Mouse (Mus musculus) urinary bladder, postnatal 25 days (tissue): ENCODE results near the gene Sec16a.
A peak's percentile ranks its signal among the peaks of the same experiment; 100 is the strongest.

ENCODE experiments used
- DNase-seq: peaks from one replicate; pipeline ENCODE4 v3.0.0; 2022; ENCODE audit warnings: low spot score

The Sec16a gene

GRCm38 (mm10) chr2:26474789-26475504, 29.9 kb upstream of the Sec16a start:
- no peak for DNase-seq

- DNase-seq = no peak
Measured at GRCm38 (mm10) chr2:26472312-26473090, 27.5 kb upstream of the Sec16a start.

DNA sequence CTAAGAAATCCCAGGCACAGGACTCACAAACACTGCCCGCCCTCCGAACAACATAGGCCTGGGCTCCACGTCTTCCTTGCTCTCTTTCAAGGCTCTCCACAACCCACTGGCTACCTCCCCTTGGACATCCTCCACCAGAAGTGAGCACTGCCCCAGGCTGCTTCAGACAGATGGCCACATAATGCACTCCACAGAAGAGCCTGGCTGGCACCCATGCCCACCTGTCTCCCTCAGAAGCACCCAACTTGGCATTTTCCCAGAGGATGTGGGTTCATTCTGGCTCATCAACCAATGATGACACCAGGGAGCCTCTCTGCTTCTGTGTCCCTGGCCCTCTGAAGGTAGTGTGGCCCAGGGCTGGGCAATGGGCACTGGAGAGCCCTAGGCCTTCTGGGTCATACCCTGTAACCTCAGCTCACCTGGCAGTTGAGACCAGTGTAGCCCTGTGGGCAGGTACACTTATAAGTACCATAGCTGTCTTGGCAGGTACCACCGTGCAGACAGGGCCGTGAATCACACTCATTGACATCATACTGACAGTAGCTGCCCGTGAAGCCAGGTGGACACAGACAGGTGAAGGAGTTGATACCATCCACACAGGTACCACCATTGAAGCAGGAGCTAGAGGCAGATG, 26.8 kb upstream of the Sec16a start:
- no peak for DNase-seq

- no peak for DNase-seq
Measured at GRCm38 (mm10) chr2:26470967-26471366, 26.0 kb upstream of the Sec16a start.

DNA sequence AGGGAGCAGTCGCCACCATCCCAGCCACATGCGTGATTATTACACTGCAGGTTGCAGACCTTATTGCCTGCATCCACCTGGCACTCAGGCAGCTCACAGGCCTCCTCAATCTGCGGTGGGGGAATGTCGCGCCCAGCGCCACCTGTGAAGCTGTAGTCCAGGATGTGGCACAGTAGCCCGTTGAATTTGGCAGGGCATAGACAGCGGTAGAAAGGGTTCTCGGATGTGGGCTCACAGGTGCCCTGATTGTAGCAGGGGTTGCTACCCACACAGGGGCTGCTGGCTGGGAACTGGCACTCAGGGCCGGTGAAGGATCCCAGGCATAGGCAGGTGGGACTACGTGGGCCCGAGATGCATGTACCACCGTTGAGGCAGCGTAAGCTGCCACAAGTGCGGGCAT, 23.4 kb upstream of the Sec16a start:
- DNase-seq = no peak

DNA sequence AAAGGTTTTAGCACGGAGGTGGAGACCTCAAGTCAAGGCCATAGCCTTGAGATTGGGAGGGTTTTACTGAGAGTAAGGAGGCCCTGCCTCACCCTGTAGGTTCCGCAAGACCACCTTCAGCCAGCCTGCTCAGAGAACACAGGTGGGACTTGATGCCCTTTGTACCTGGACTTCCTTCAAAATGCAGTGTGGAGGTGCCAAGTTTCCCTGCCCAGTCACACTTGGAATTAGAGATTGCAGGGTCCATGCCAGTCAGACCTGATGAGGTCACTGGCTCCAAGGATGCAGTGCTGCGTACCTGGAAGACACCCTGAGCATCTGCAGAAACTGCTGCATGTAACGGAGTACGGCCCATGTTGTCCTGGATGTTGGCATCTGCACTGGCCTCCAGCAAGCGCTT, 18.4 kb upstream of the Sec16a start:
- no peak for DNase-seq

GRCm38 (mm10) chr2:26462980-26463379, 18.0 kb upstream of the Sec16a start:
- no peak for DNase-seq

DNA sequence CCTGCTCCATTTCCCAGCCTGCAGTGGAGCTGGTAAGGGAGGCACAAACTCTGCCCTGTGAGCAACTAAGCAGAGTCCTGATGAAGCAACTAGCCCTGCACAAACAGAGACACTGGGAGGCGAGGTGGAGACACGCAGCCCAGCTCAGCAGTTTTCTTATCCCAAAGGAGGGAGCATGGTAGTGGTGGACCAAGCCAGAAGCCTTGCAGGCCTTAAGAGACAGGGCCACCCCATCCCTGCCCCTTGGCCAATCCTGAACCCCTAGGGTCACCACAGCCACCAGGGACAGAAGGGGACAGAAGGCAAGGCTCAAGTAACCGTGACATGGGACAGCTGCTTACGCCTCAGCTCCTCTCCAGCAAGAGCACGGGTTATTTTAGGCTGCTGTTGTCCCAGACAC, 16.7 kb upstream of the Sec16a start:
- no peak for DNase-seq

- DNase-seq = no peak
Measured at GRCm38 (mm10) chr2:26460837-26461236, 15.8 kb upstream of the Sec16a start.

- DNase-seq = no peak
Measured at GRCm38 (mm10) chr2:26460097-26460646, 15.2 kb upstream of the Sec16a start.

- DNase-seq = no peak
Measured at GRCm38 (mm10) chr2:26459478-26459877, 14.5 kb upstream of the Sec16a start.

DNA sequence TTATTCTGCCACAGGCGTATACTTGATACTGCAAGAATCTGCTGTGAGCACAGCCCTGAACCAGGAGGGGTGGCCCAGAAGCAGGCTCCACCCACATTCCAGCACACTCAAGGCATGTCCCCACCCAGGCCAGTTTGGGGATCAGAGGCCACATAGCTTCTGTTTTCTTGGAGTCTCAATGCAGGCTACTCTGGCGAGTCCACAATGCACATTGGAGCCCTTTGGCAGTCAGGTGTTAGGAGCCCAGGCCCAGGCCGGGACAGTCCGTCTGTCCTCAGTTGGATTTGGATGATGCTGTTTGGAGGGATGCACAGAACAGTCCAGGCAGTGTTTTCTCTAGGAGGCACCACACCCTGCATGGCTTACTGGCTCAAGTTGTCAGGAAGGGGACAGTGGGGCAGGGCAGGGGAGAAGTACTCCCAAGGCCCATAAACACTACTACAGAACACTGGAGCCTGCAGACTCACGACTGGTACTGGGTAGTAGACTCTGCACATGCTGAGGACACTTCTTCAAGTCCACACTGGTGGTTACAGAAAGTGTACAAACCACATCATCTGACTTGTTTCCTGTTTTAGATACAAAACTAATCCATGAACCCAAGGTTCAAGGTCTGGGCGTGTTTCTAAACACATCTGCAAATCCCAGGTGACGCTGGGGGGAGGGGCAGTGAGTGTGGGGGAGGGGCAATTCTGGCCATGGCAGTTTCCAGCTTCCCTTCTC, 13.5 kb upstream of the Sec16a start:
- DNase-seq = peak; percentile 53

DNA sequence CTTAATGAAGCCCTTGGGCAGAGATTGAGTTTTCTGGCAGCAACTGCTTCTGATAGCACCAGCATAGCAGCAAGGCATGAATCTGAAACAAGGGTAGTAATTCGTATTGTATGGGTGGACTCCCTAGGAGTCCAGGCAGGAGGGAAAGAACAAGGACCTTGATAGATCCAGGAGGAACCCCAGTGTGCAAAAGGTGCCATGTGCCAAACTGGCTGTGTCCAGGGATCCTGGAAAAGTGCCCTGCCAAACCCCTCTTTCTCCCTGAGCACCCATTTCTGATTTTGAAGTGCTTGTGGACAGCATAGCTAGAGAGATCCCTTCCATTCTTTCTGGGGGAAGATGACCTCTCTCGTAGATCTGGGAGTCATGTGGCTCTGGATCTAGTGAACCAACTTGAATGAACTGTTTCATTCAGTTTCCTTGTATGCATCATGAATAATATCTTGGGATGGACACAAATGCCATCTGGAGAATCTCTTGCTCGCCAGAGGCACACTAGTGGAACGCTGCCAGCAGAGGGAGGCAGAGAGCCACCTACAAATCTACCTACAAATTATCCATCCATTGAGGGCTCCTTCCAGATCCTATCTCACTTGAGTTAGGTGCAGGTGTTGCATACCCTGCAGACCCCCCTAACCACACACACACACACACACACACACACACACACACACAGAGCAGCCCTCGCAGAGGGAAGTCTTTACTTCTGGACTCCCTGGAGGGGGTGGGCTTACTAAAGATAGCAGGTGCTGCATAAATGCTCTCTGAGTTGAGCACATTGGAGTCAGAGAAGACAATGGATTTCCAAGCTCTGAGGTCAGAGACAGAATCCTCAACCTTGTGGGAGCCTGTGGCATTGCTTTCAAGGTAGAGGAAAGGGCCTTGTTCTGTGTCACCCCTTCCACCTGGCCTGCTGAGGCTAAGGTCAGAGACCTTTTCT, 4.4 kb upstream of the Sec16a start:
- DNase-seq = peak; percentile 72

DNA sequence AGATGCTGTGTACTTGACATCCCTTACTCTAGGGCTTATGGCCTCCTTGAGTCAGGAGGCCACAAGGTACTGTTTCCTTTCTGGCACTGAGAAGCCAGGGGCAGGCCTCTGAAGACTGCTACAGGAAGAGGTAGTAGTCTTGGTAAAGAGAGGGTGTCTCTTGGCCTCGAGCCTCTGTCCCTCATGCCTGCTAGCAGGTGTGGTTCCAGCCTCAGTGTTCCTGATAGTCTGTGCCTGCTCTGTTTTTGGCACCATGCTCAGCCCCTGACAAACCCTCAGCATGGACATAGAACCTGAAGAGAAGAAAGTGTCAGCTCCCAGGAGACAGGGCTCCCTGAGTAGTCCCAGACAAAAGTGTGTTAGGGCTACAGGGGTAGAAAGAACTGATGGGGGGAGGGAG, 2.4 kb upstream of the Sec16a start:
- no peak for DNase-seq

DNA sequence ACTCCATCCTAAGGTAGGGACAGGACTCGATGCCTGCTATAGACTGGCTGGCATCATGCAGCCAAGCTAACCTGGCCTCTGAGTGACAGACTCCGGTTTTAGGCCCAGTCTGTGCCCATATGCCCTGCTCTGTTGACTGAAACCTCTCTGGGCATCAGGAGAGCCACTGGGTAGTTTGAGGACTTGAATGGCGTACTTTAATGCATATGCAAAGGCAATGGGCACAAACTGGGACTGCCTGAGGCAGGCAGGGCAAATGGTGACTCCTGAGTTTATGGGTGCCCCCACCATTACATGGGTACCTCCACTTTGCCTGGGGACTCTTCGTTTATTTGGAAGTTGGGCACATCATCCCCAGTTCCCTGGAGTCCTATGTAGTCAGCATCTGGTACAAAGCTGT, 1.7 kb upstream of the Sec16a start:
- no peak for DNase-seq

- peak; percentile 86 for DNase-seq
Measured at GRCm38 (mm10) chr2:26445666-26446445, 840 bp upstream of the Sec16a start.

- no peak for DNase-seq
Measured at GRCm38 (mm10) chr2:26444368-26444767, 648 bp downstream of the Sec16a start.

GRCm38 (mm10) chr2:26443876-26444275, 1.1 kb downstream of the Sec16a start:
- no peak for DNase-seq

DNA sequence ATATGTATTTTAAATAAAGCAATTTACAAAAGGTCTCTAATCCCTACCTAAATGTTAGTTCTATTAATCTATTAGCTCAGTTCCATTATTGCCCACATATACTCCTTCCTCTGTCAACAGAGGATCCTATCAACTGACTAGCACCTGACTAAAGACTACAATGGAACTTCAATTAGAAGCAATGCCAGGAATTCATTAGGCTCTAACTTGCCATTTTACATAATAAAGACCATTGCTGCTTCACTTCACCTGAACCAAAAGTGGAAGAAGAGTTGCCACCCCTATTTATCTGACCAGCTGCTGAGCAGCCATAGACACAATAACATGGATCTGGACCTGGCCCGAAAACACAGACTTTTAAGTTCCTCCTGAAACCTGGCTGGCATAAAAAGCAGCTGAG, 2.2 kb downstream of the Sec16a start:
- no peak for DNase-seq

GRCm38 (mm10) chr2:26441688-26442087, 3.3 kb downstream of the Sec16a start:
- DNase-seq = no peak
